17 mouse cellular contexts compared by ENCODE assay signal in the genomic region with DNA sequence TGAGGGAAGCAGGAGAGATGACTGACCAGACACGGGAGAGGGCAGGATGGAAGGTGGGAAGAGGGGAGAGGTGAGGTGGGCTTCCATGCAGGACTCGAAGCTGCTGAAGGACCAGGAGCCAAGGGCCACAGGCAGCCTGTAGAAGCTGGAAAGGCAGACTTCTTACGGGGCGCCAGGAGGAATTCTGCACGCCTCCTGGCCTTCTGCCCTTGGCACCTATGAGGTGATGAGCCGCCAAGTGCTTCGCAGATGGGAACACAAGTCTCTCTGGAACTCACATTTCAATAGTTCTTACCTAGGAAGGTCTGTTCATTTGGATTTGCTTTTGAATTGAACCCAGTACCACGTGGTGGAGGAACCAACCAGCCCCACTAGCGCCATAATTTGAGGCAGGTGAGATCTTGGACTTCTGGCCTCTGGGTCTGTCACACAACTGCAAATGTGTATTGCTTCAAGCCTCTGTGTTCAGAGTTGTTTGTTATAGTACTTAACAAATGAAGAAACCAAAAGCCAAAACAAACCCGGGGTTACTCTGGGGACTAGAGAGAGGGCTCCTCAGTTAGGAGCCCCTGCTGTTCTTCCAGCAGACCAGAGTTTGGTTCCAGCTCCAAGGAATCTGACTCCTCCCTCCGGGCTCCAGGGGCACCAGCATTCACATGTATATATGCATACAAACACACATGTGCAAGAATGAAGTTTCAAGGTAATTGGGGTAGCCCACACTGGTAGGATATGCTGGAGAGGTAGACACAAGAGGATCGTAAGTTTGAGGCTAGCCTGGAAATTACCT. TPM values are rescaled to one million over a fixed set of nuclear protein-coding genes. Genes with fewer than 3 reads are reported as not detected.
DNase-seq lines count a peak whose midpoint lies in the region; ATAC-seq lines count a peak whose summit lies in the region.
"Had no signal": no experiment of that assay in that cellular context is flagged by ENCODE, and none has a peak within 500 bp of the region (broad histone marks: within the 10 kb centered on the region; RNA-seq: fewer than 3 reads in every experiment).

No protein-coding gene starts in this region.

- H3K4me3 ChIP-seq in hindbrain, embryonic 12.5 days: no peak overlapping the region
- H3K4me3 ChIP-seq: forebrain, embryonic 12.5 days; hindbrain, embryonic 13.5 days; intestine, embryonic 15.5 days; limb, embryonic 15.5 days; neural tube, embryonic 13.5 days had no signal

- H3K9ac ChIP-seq in hindbrain, embryonic 12.5 days: no peak overlapping the region
- H3K9ac ChIP-seq: forebrain, embryonic 12.5 days; hindbrain, embryonic 13.5 days; intestine, embryonic 15.5 days; limb, embryonic 15.5 days; neural tube, embryonic 13.5 days had no signal

- no peak for ATAC-seq in hindbrain, embryonic 12.5 days (ENCODE audit: low FRiP score)
- ATAC-seq: intestine, embryonic 15.5 days had no signal

- DNase-seq in gastrocnemius, adult 18-20 months (ENCODE audit: low spot score): peak; percentile 53
- DNase-seq in gastrocnemius, postnatal 4 days (ENCODE audit: low spot score in 2 of 2): no peak
- peak; percentile 79 for DNase-seq in R1 (ENCODE audit: low read depth, low spot score)
- peak; percentile 34 for DNase-seq in cerebellum, adult 9-10 months
- DNase-seq in gastrocnemius, postnatal 10 days: peak; percentile 60
- no peak for DNase-seq in B cell, adult 2 months
- no peak for DNase-seq in right cerebral cortex, postnatal 36 days (ENCODE audit: low spot score in 2 of 2)
- DNase-seq: lung, postnatal 14 days; right cerebral cortex, postnatal 14 days; thymus, postnatal 25 days had no signal

- WGBS in hindbrain, embryonic 12.5 days: 83% methylated on average over 12 of the region's 12 CpGs

- H3K9me3 ChIP-seq in hindbrain, embryonic 12.5 days (replicated peaks): peaks cover 13% of the 10 kb centered on the region
- H3K9me3 ChIP-seq: intestine, embryonic 15.5 days; limb, embryonic 15.5 days had no signal

- H3K4me2 ChIP-seq in hindbrain, embryonic 12.5 days (replicated peaks): no peak overlapping the region
- H3K4me2 ChIP-seq: forebrain, embryonic 12.5 days; hindbrain, embryonic 13.5 days; intestine, embryonic 15.5 days; limb, embryonic 15.5 days; neural tube, embryonic 13.5 days had no signal

- H3K4me1 ChIP-seq in hindbrain, embryonic 12.5 days: no peaks in the 10 kb centered on the region
- H3K4me1 ChIP-seq: forebrain, embryonic 12.5 days; hindbrain, embryonic 13.5 days; intestine, embryonic 15.5 days; limb, embryonic 15.5 days; neural tube, embryonic 13.5 days had no signal

- H3K36me3 ChIP-seq in hindbrain, embryonic 12.5 days: no peaks in the 10 kb centered on the region
- H3K36me3 ChIP-seq: forebrain, embryonic 12.5 days; hindbrain, embryonic 13.5 days; intestine, embryonic 15.5 days; limb, embryonic 15.5 days; neural tube, embryonic 13.5 days had no signal

- H3K27ac ChIP-seq in hindbrain, embryonic 12.5 days: no peak overlapping the region
- H3K27ac ChIP-seq: forebrain, embryonic 12.5 days; hindbrain, embryonic 13.5 days; intestine, embryonic 15.5 days; limb, embryonic 15.5 days; neural tube, embryonic 13.5 days; stomach, postnatal 0 days had no signal

- H3K27me3 ChIP-seq in hindbrain, embryonic 12.5 days: no peaks in the 10 kb centered on the region
- H3K27me3 ChIP-seq: hindbrain, embryonic 13.5 days; intestine, embryonic 15.5 days; limb, embryonic 15.5 days; neural tube, embryonic 13.5 days had no signal

RNA-seq across cellular contexts. Expression of a gene that starts 12.9 kb away (rescaled TPM):
- 1 to 10 TPM; 7.4 to 7.6 TPM for total RNA-seq in gastrocnemius, adult 18-20 months (2021)
- total RNA-seq in gastrocnemius, postnatal 4 days (2021): 10 to 100 TPM; 15.7 to 16.4 TPM
- total RNA-seq in gastrocnemius, postnatal 10 days (2021): 10 to 100 TPM in 1 of 2 experiments, 1 to 10 TPM in 1; 9.0 to 10.8 TPM
- 37.7 and 39.0 TPM in 2 replicates for polyA plus RNA-seq in hindbrain, embryonic 12.5 days (2016; fragmentation: Nextera tagmentation; extraction: Ambion mirVana)

Comparison
In these comparisons a context has a peak if more than half of its experiments do, and no peak if none do; other contexts are left out.
1. DNase-seq: peak in gastrocnemius, adult 18-20 months (single experiment), R1 (single experiment), cerebellum, adult 9-10 months (single experiment) and gastrocnemius, postnatal 10 days (single experiment); none in gastrocnemius, postnatal 4 days (0 of 2), B cell, adult 2 months (0 of 2) and right cerebral cortex, postnatal 36 days (0 of 2).